Mouse (Mus musculus): Measurements from ENCODE around the gene 2810004N23Rik.

GRCm38 (mm10) chr8:124866669-124867068 is 3.7 kb upstream of the 2810004N23Rik start:
- no peak for TF ChIP-seq CTCF (IDR thresholded peaks at IDR 0.05; ENCODE audit: low read depth)
- TF ChIP-seq EP300 (IDR thresholded peaks at IDR 0.05; ENCODE audit: low read depth) = no peak
